Mouse (Mus musculus): ENCODE results near the gene D330045A20Rik. TPM values are rescaled to one million over a fixed set of nuclear protein-coding genes. Genes with fewer than 3 reads are reported as not detected.
"Not testable (repeated sequence)": the region's sequence is repeated elsewhere in the genome, so short reads cannot be mapped to it uniquely, and the experiment has no call there.

The D330045A20Rik gene
- polyA plus RNA-seq, 1 experiment from 2014 or later = 0.42 TPM

DNA sequence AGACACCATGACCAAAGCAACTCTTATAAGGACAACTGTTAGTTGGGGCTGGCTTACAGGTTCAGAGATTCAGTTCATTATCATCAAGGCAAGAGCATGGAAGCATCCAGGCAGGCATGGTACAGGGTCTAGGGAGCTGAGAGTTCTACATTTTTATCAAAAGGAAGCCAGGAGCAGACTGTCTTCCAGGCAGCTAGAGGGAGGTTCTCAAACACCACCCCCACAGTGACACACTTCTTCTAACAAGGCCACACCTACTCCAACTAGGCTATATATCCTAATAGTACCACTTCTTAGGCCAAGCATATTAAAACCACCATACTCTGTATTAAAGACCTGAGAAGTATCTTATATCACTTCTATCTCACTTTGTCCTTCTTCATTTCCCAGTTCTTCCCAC, 49.5 kb downstream of the D330045A20Rik start:
- H3K9me3 ChIP-seq = no peaks in the 10 kb centered on the region; the same call in 1 of the 2 replicates
- H3K36me3 ChIP-seq = no peaks in the 10 kb centered on the region
- H3K4me3 ChIP-seq = no peak overlapping the region
- no peaks in the 10 kb centered on the region for H3K27me3 ChIP-seq
- no peaks in the 10 kb centered on the region for H3K4me1 ChIP-seq (replicated peaks)
- ATAC-seq (ENCODE audit: low read depth) = no peak
- no peak overlapping the region for H3K27ac ChIP-seq (replicated peaks)
- no peak overlapping the region for H3K4me2 ChIP-seq
- no peak overlapping the region for H3K9ac ChIP-seq

DNA sequence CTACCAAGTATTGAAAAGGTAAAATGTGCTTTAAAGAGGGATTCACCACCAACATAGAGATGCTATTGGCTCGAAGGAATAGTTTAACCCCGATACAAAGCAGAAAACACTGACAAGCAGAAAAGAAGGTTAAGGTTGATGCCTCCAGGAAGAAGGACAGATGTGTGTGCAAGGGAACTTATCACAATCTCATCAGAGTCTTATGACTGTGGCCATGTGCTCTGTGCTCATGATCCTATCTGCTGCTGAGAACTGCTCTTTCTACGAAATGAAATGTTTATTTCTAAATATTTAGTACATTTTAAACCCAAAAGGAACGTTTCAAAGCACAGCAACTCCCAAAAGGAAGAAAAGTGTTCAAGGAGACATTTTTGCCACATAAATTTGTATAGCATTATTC, 52.1 kb downstream of the D330045A20Rik start:
- Histone ChIP-seq H3K9me3 (no peaks in the 10 kb centered on the region), H3K4me3 (no peak overlapping the region), H3K27me3 (peaks cover 4% of the 10 kb centered on the region; the same call in 1 of the 2 replicates), H3K27ac (replicated peaks) (no peak overlapping the region), H3K36me3 (no peaks in the 10 kb centered on the region), H3K9ac (no peak overlapping the region), H3K4me2 (no peak overlapping the region), H3K4me1 (replicated peaks) (no peaks in the 10 kb centered on the region)
- WGBS = 70% methylated on average over 4 of the region's 4 CpGs
- ATAC-seq (ENCODE audit: low read depth) = no peak

DNA sequence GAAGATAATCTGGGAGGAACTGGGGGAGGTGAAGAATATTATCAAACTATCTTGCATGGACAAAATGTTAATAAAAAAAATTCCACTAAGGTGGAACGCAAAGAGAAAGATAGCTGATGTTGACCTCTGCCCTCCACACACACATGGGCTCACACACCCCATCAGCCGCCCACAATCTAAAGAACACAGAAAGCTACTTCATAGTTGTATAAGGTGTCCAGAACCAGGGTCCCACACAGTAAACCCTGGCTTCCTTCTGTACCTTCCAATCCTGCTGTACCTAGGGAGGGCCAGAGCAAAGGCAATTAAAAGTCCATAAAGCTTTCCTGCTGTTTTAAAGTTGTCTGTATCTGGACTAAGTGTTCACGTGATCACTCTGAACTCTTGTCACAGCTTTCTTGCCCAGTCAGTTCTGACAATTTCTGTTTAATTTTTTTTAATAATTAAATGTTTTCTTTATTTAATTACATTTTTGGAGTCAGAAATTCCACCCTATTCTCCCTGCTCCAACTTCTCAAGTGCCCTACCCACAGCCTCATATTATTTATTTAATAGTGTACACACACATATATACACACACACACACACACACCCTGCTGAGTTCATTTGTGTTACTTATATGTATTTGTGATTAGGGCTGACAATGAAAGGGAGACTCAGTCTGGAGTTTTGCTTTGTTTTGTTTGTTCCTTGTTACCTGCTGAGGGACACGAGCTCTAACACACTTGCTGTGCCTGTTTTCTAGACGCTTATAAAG, 57.7 kb downstream of the D330045A20Rik start:
- 81% methylated on average over 5 of the region's 5 CpGs for WGBS
- no peak overlapping the region for H3K27ac ChIP-seq (replicated peaks)
- no peak overlapping the region for H3K4me2 ChIP-seq
- ATAC-seq (ENCODE audit: low read depth) = no peak
- no peak overlapping the region for H3K9ac ChIP-seq
- H3K27me3 ChIP-seq = peaks cover 8% of the 10 kb centered on the region; the same call in 1 of the 2 replicates
- H3K4me1 ChIP-seq (replicated peaks) = no peaks in the 10 kb centered on the region
- H3K36me3 ChIP-seq = no peaks in the 10 kb centered on the region
- no peaks in the 10 kb centered on the region for H3K9me3 ChIP-seq
- no peak overlapping the region for H3K4me3 ChIP-seq

DNA sequence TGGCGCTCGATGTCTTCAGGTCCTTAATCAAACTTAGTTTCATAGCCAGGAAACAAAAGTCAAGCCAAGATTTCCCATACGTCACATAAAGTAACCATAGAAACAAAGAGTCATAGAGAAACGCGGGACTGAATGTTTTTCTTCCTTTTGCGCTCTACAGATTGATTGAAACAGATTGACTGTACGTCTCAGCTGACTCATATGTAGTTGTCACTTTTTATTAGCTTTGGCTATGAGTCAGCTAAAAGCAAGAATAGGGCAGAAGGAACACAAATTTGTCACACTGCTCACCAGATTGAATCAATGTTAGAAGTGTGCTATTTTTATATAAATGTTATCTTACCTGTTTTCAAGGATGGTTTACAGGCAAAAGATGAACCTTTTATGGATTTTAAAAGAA, 63.6 kb downstream of the D330045A20Rik start:
- H3K9ac ChIP-seq = no peak overlapping the region
- no peak overlapping the region for H3K27ac ChIP-seq (replicated peaks)
- WGBS = 72% methylated on average over 7 of the region's 7 CpGs
- ATAC-seq (ENCODE audit: low read depth) = no peak
- H3K4me1 ChIP-seq (replicated peaks) = no peaks in the 10 kb centered on the region
- peaks cover 4% of the 10 kb centered on the region; the same call in 1 of the 2 replicates for H3K27me3 ChIP-seq
- no peak overlapping the region for H3K4me2 ChIP-seq
- no peaks in the 10 kb centered on the region for H3K36me3 ChIP-seq
- no peak overlapping the region for H3K4me3 ChIP-seq
- H3K9me3 ChIP-seq = no peaks in the 10 kb centered on the region

DNA sequence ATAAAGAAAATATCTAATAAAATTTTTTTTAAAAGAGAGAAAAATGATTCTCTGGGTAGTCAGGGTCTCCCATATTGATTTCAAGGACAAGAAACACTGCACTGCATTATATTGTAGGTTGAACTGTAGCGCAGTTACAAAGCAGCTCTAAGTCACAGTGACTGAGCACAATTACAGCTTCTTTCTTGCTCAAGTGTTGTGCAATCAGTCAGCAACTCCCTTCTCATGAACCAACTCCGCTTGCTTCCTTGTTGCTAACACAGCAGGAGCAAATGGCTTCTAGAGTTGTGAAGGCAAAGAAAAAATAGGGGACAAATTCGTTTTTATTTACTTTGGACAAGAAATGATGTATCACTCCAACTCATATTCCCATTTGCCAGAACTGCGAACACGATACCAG, 70.3 kb downstream of the D330045A20Rik start:
- Histone ChIP-seq H3K4me1 (replicated peaks) (no peaks in the 10 kb centered on the region), H3K36me3 (no peaks in the 10 kb centered on the region), H3K9ac (no peak overlapping the region), H3K4me3 (no peak overlapping the region), H3K4me2 (no peak overlapping the region), H3K27me3 (peaks cover 4% of the 10 kb centered on the region; the same call in 1 of the 2 replicates), H3K9me3 (no peaks in the 10 kb centered on the region), H3K27ac (replicated peaks) (no peak overlapping the region)
- ATAC-seq (ENCODE audit: low read depth) = no peak
- WGBS = 77% methylated on average over 5 of the region's 5 CpGs

DNA sequence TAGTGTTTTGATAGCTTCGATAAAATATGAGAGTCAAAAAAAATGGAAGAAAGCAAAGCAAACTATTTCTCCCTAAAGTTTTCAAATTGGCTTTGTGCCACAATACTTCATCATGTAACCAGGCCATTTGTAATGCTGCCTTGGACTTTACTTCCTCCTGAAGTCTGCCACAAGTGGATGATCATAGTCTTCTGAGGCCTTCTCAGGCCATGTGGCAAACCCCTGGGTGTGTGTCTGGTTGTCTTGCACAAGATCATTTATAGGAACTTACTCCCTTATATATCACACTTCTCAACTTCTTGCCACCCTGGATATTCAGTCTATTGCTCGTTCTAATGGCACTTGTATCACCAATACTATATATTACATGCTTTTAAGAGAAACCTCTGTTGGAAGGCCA, 71.9 kb downstream of the D330045A20Rik start:
- H3K27me3 ChIP-seq = no peaks in the 10 kb centered on the region; the same call in 1 of the 2 replicates
- H3K4me1 ChIP-seq (replicated peaks) = no peaks in the 10 kb centered on the region
- 80% methylated on average over 2 of the region's 2 CpGs for WGBS

DNA sequence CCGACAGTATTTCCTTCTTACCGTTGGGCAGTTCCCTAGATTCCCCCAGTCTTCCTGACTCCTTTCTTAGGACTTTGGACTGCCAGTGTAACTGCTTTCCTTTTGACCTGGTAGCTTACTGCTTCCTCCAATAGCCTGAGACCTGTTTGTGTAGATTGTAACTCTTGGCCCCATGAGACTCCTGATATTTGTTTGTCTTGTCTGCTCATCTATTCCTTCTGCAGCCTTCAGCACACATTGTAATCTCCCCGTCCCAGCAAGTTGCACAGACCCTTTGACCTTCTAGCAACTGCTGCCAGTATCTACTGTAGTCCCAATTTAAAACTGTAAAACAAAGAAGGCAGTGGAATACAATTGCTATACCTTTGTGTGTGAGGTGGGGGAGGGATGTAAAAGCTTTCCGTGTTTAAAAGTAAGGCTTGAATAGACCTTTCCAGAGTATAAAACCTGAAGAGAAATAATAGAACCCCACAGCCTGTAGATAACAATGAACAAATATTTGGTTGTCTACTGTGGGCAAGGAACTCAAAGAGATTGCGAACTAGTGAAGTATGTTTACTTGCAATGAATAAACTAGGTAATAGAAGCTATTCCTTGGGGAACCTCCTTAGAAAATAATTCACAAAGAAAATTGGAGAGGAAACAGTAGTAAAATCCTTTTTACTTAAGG, 82.2 kb downstream of the D330045A20Rik start:
- H3K27me3 ChIP-seq = peaks cover 8% of the 10 kb centered on the region; the same call in 1 of the 2 replicates
- H3K4me1 ChIP-seq (replicated peaks) = no peaks in the 10 kb centered on the region
- no peak overlapping the region for H3K4me2 ChIP-seq
- no peak overlapping the region for H3K27ac ChIP-seq (replicated peaks)
- H3K9me3 ChIP-seq = no peaks in the 10 kb centered on the region
- no peaks in the 10 kb centered on the region for H3K36me3 ChIP-seq
- ATAC-seq (ENCODE audit: low read depth) = no peak
- H3K9ac ChIP-seq = no peak overlapping the region
- 79% methylated on average over 5 of the region's 5 CpGs for WGBS
- H3K4me3 ChIP-seq = no peak overlapping the region

More for the DNA sequence above, 71.9 kb downstream of the D330045A20Rik start:
- Histone ChIP-seq H3K4me3 (no peak overlapping the region), H3K9me3 (no peaks in the 10 kb centered on the region), H3K4me2 (no peak overlapping the region), H3K9ac (no peak overlapping the region), H3K27ac (replicated peaks) (no peak overlapping the region), H3K36me3 (no peaks in the 10 kb centered on the region)
- no peak for ATAC-seq (ENCODE audit: low read depth)

DNA sequence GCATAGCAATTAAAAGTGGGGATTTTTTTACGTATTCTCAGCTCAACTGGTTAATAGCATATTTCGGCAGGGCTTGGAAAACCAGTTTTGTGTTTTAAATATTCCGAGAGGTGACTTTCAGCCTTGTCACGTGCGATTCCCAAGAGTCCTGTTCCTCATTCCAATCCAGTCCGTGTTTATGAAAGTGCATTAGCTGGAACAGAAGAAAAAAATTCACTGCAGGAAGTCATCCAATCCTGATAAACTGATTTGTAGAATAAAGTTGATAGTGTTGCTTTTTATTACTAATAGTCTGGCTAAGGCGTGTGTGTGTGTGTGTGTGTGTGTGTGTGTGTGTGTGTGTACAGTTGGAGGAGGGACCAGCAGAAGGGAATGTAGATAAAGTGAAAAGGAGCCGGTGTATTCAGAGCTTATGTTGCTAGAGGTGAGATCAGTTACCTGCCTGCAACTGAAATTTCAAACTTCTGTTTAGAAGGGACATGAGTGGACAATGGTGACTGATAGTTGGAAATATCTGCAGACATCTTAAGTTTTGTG, 82.8 kb downstream of the D330045A20Rik start, which contains the start of gene Rnf128:
Gene Rnf128 (plus strand): TSS at position 392 of the 537 bp plus-strand sequence.
- Histone ChIP-seq H3K4me1 (replicated peaks) (no peaks in the 10 kb centered on the region), H3K27ac (replicated peaks) (no peak within 1 kb of the TSS), H3K27me3 (peaks cover 8% of the 10 kb centered on the region; the same call in 1 of the 2 replicates), H3K4me2 (no peak within 1 kb of the TSS), H3K36me3 (no peaks in the 10 kb centered on the region), H3K4me3 (no peak within 1 kb of the TSS), H3K9ac (no peak within 1 kb of the TSS), H3K9me3 (no peaks in the 10 kb centered on the region)
- WGBS = 77% methylated on average over 8 of the region's 8 CpGs
- no peak for ATAC-seq (ENCODE audit: low read depth)

DNA sequence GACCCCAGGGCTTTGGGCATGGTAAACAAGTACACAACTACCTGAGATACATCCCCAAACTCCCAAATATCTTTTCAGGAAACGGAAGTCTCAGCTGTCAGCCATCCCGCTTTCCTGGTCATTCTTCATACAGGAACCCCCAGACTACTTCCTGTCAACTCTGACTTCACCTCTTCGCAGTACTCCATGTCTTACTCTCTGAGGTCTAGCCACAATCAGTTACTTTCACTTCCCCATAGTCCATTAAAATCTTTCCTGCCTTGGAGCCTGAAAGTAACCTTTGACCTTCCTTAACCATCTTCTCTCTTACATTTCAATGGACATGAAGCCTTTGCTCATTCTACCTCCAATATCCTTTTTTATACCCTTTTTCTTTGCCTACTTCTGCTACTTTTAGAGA, 89.9 kb downstream of the D330045A20Rik start:
- Histone ChIP-seq H3K27me3 (peaks cover 13% of the 10 kb centered on the region), H3K9me3 (no peaks in the 10 kb centered on the region), H3K36me3 (no peaks in the 10 kb centered on the region), H3K9ac (no peak overlapping the region), H3K27ac (replicated peaks) (no peak overlapping the region), H3K4me3 (no peak overlapping the region), H3K4me2 (no peak overlapping the region), H3K4me1 (replicated peaks) (no peaks in the 10 kb centered on the region)
- ATAC-seq (ENCODE audit: low read depth) = no peak
- WGBS = 86% methylated on average over 3 of the region's 3 CpGs

DNA sequence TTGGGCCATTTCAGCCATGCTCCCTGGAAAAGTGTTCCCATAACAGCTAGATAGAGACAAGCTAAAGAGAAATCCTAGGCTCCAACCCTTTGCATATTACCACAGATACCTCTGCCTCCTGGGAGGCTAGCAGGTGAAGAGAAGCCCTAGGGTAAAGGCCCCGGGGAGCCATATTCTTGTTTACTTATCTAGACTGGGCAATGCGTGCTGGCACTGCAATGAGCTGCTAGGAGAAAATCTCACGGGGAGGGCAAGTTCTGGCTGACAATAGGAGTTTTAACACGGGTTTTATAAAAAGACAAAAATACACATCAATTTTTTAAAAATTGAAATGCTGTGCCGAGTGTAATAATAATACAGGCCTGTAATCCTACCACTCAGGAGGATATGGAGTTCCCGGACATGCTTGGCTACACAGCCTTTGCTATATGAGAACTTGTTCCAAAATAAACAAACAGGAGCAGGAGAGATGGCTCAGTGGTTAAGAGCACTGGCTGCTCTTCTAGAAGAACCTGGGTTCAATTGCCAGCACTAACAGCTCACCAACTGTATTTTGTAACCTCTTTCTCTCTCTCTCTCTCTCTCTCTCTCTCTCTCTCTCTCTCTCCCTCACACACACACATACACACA, 98.6 kb downstream of the D330045A20Rik start:
- WGBS = 71% methylated on average over 6 of the region's 6 CpGs
- H3K27ac ChIP-seq (replicated peaks) = no peak overlapping the region
- H3K27me3 ChIP-seq = 0 out of 2 replicates have a peak, but pooled peaks cover 2% of the 10 kb centered on the region

DNA sequence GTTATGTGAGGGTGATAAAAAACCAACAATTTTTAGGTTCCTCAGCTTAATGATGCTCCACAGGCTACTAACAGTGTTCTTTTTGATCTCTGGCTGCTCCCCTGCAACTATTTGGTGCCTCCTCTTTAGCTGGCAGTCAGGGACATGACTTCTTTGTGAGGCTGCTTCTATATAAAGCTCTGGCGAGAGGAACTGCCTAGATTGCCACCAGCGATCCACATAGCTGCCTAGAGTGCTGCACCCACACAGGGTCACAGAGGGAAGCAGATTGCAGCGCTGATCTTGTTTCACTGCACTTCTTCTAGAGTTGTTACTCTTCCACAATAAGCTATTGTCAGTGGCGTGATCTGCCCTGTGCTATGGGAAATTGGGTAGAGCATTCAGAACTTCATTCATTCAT, 103.4 kb downstream of the D330045A20Rik start:
- no peak for ATAC-seq (ENCODE audit: low read depth)
- H3K4me1 ChIP-seq (replicated peaks) = no peaks in the 10 kb centered on the region
- no peak overlapping the region for H3K4me2 ChIP-seq
- H3K27ac ChIP-seq (replicated peaks) = no peak overlapping the region
- no peaks in the 10 kb centered on the region for H3K36me3 ChIP-seq
- WGBS = 53% methylated on average over 4 of the region's 4 CpGs
- no peak overlapping the region for H3K4me3 ChIP-seq
- H3K9ac ChIP-seq = no peak overlapping the region
- H3K27me3 ChIP-seq = peaks cover 10% of the 10 kb centered on the region; the same call in 1 of the 2 replicates
- no peaks in the 10 kb centered on the region for H3K9me3 ChIP-seq

More for the DNA sequence above, 98.6 kb downstream of the D330045A20Rik start:
- Histone ChIP-seq H3K9me3 (no peaks in the 10 kb centered on the region), H3K4me2 (no peak overlapping the region), H3K4me1 (replicated peaks) (no peaks in the 10 kb centered on the region), H3K4me3 (no peak overlapping the region), H3K9ac (no peak overlapping the region), H3K36me3 (no peaks in the 10 kb centered on the region)
- ATAC-seq (ENCODE audit: low read depth) = no peak

DNA sequence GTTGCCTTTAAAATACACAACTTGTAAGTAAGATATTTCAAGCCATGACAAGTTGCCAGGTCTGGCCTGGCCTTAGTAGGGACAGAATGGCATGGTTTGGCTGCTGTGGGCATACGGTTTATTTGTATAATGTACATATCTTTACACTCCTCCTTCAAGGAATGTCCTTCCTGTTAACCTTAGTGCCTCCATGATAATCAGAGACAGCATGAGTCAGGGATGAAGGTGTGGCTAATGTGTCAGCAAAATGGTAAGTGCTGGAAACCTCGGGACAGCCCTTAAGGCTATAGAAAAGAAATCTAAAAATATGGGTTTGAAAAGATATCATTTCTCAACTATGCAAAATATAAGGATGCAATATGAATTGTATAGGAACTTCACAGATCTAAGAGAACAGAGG, 106.5 kb downstream of the D330045A20Rik start:
- H3K27ac ChIP-seq (replicated peaks); ATAC-seq (ENCODE audit: low read depth); H3K4me1 ChIP-seq (replicated peaks); H3K9me3 ChIP-seq; H3K4me3 ChIP-seq; H3K9ac ChIP-seq; H3K27me3 ChIP-seq; H3K36me3 ChIP-seq; H3K4me2 ChIP-seq: not testable (repeated sequence)
- 84% methylated on average over 2 of the region's 2 CpGs for WGBS

Measured in neural tube, embryonic 13.5 days (tissue).